Mouse (Mus musculus): ENCODE measurements around the gene Mgat4a.
"Not testable (repeated sequence)": the region's sequence is repeated elsewhere in the genome, so short reads cannot be mapped to it uniquely, and the experiment has no call there.

Gene Mgat4a

DNA sequence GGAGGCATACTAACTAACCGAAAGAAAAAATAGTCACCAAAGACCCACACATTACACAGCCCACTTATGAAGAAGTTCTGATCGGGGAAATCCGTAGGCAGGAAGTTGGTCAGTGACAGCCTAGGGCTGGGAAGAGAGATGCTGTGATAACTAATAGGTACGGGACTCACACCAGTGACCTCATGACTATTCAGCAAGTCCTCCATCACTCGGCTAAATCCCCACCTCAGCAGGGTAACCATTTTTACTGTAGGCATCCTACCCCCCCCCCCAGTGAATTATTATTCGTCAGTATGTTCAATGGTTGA, 8.3 kb downstream of the Mgat4a start:
- DNase-seq (ENCODE audit: low read depth, low spot score): no peak

DNA sequence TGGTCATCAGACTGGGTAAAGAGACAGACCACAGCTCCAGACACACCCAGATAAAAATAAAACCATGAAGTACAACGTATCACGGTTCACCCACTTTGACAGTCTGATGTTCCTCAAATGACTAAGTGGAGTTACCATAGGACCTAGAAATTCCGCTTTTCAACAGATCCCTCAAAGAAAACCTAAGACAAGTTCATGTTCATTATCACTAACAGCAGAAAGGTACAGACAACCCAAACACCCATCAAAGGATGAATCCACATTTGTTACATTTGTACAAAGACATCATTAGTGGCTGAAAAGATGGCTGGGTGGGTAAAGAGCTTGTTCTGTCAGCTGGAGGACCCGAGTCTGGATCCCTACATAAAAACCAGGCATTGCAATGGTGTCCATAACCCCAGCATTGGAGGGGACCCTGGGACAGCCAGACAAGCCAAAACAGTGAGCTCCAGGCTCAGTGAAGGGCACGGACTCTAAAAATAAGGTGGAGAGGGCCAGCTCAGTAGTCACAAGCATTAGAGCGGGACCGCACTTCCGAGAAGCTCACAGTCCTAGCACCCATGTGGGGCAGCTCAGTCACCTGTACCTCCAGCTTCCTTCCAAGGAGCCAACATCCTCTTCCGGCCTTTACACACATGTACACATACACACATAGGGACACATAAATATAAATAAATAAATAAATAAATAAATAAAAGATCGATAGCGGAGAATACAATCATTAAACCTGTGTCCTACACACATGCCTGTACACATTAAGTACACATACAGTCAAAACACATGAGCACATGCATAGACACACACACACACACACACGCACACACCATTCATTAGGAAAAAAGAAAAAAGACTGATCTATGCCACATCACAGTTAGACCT, 8.9 kb downstream of the Mgat4a start:
- no peak for DNase-seq (ENCODE audit: low read depth, low spot score)

DNA sequence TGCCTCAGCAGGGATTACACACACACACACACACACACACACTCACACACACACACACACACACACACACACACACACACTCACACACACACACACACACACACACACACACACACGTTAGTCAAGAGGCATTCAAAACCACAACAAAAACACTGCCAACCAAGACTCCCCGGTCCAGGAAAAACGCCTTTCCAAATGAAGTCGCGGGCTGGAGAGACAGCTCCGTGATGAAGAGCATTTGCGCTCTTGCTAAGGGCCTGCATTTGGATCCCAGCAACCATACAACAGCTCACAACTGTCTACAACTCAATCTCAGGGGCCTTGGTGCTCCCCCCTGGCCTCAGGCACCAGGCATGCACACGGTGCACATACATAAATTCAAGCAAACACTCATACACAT, 10.8 kb downstream of the Mgat4a start:
- DNase-seq (ENCODE audit: low read depth, low spot score): no peak

DNA sequence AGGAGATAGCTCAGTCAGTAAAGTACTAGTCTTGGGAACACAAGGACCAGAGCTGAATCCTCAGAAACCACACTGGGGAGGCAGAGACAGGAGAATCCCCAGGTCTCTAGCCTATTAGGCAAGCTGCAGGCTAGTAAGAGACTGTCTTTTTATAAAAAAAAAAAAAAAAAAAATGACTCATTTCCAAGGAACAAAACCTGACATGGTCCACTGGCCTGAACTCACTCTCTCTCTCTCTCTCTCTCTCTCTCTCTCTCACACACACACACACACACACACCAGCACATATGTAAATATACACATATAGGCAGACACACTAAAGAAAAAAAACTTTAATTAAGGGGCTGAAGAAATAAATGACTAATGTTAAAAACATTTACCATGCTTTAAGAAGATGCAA, 14.6 kb downstream of the Mgat4a start:
- DNase-seq (ENCODE audit: low read depth, low spot score): no peak

DNA sequence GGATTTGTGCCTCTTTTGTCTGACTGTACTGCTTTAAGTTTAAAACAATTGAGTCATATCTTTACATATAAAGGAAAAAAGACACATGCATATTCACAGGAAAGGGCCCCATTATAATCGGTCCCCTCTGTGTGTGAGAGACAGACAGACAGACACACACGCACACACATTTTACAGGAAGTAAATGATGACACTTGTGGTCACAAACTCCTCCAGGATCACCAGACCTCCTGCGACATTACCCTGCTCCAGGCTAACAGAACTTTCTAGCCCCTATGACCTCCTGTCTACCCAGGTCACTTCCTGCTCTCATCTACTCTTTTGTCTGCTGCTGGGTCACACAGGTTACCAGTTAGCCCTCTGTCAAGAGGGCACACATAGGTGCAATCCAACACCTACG, 16.1 kb downstream of the Mgat4a start:
- no peak for DNase-seq (ENCODE audit: low read depth, low spot score)

- not testable (repeated sequence) for DNase-seq (ENCODE audit: low read depth, low spot score)
Observed at GRCm38 (mm10) chr1:37524122-37524521, 16.7 kb downstream of the Mgat4a start.

- DNase-seq (ENCODE audit: low read depth, low spot score): not testable (repeated sequence)
Observed at GRCm38 (mm10) chr1:37523548-37523947, 17.3 kb downstream of the Mgat4a start.

GRCm38 (mm10) chr1:37522101-37522500, 18.7 kb downstream of the Mgat4a start:
- no peak for DNase-seq (ENCODE audit: low read depth, low spot score)

DNA sequence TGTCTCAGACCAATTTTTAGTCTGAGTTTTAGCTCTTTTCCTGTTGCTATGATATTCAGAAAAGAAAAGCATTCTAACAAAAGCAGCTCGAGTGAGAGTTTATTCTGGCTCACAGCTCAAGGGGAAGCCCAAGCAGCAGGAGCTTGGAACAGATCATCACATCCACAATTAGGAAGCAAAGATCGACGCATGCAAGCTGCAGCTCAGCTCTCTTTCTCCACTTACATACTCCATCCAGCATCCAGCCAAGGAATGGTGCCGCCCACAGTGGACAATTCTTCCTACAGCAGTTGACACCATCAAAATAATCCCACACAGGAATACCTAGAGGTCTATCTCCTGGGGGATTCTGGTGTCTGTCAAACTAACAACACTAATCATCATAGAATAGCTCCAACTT, 22.0 kb downstream of the Mgat4a start:
- DNase-seq (ENCODE audit: low read depth, low spot score): no peak

- no peak for DNase-seq (ENCODE audit: low read depth, low spot score)
Observed at GRCm38 (mm10) chr1:37518124-37518720, 22.6 kb downstream of the Mgat4a start.

DNA sequence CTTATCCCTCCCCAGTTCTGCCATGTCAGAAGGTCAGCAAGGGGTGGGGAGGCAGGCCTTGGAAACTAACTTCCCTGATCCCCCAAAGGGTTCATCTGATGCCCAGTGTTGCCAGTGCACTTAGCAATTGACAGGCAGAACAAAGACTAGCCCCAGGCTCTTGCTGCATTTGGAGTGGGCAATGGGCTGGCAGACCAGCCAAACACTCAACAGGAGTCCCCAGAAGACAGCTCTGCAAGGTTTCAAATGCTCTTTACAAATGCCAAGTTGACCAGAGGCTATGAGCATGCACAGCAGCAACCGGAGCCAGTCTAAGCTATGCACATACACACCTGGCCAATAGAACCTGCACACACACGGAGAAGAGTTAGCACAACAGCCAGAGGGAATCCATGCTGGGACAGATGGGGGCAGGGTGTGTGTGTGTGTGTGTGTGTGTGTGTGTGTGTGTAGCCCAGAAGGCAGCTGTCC, 27.8 kb downstream of the Mgat4a start:
- no peak for DNase-seq (ENCODE audit: low read depth, low spot score)

DNA sequence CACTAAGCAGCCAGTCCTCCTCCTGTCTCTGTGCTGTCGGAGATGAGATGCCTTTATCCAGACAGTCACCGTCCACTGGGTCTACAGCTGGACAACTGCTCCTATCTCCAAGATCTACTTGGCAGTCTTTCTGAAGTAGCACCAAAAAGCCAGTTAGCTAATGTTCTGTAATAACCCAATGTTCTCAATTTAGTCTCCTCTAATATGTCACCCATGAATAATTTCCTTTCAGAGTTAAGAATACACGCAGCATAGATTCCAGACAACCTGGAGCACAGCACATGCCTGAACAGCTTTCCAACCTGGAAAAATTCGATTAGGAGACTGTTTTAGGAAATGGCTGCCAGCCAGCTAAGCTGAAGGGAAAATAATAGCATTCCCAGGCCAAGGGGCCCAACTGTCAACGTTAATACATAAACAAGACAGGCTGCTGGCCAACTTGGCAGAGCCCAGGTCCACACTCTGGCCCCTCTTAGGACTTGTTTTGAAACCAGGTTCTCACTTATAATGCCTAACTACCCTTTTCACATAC, 28.6 kb downstream of the Mgat4a start:
- no peak for DNase-seq (ENCODE audit: low read depth, low spot score)

- DNase-seq (ENCODE audit: low read depth, low spot score): peak; percentile 64
Observed at GRCm38 (mm10) chr1:37510193-37510592, 30.6 kb downstream of the Mgat4a start.

GRCm38 (mm10) chr1:37509437-37509836, 31.4 kb downstream of the Mgat4a start:
- no peak for DNase-seq (ENCODE audit: low read depth, low spot score)

DNA sequence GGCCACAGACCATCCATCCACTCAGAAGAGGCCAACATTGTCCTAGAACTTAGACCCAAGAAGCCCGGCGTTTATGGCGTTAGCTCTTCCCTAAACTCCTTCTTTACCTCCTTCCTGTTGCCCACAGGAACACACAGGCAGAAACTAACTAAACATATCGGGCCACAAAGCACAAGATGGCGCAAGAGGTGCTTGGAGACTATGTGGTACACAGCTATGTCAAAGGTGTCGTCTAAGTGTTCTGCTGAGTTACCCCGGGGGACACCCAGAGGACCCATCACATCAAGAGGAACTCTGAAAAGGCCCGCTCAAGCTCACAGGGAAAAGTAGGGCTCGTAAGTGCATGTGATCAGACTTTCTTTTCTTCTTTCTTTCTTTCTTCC, 35.5 kb downstream of the Mgat4a start:
- no peak for DNase-seq (ENCODE audit: low read depth, low spot score)

- DNase-seq (ENCODE audit: low read depth, low spot score): no peak
Observed at GRCm38 (mm10) chr1:37504716-37505347, 36.0 kb downstream of the Mgat4a start.

- DNase-seq (ENCODE audit: low read depth, low spot score): no peak
Observed at GRCm38 (mm10) chr1:37503656-37504055, 37.2 kb downstream of the Mgat4a start.

GRCm38 (mm10) chr1:37502354-37502753, 38.5 kb downstream of the Mgat4a start:
- no peak for DNase-seq (ENCODE audit: low read depth, low spot score)

DNA sequence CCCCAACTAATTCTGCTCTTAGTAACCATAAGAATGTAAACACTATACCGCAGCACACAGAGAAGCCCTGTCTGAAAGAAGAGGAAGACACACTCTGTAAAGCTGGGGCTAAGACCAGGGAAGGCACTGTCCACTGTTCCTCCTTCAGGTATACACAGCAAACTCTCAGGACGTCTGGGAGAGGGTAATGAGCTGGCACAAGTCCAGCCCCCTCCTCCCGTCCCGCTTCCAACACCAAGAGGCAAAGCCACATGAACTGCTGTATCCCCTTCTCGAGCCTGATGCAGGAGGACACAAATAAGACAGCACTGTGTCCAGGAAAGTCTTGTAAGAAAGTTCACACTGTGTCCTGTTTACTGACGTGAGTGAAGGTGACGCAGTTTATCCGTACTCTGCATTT, 40.1 kb downstream of the Mgat4a start:
- no peak for DNase-seq (ENCODE audit: low read depth, low spot score)

DNA sequence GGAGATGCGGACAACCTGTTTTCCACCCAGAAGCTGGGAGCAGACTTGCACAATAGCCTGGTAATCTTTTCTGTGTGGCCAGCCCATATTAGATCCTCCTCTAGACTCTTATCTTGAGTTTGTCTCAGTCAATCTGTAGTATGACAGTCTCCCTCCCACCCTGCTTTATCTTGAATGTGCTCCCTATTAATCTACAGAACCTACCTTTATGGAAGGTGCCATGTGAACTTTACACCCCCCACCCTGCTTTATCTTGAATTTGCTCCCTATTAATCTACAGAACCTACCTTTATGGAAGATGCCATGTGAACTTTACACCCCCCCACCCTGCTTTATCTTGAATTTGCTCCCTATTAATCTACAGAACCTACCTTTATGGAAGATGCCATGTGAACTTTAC, 41.4 kb downstream of the Mgat4a start:
- not testable (repeated sequence) for DNase-seq (ENCODE audit: low read depth, low spot score)

- no peak for DNase-seq (ENCODE audit: low read depth, low spot score)
Observed at GRCm38 (mm10) chr1:37498911-37499310, 41.9 kb downstream of the Mgat4a start.

- no peak for DNase-seq (ENCODE audit: low read depth, low spot score)
Observed at GRCm38 (mm10) chr1:37496591-37497280, 44.1 kb downstream of the Mgat4a start.
